Mouse (Mus musculus) CH12.LX (cell line): ENCODE data around the gene Ranbp9.

ENCODE experiments used
- CTCF ChIP-seq, 2 experiments: IDR thresholded peaks in 1 of 2; conservative IDR thresholded peaks in 1 of 2; 2 replicates each; pipeline ENCODE4 v1.5.1; 2011 to 2012; ENCODE audit warnings: low read depth in 2 of 2, low read length in 2 of 2, improper control_type of control experiment in 1 of 2, inconsistent platforms in 1 of 2, mild to moderate bottlenecking in 1 of 2, moderate library complexity in 1 of 2
- E2F4 ChIP-seq: IDR thresholded peaks from 2 replicates; pipeline ENCODE4 v1.6.1; 2011; ENCODE audit warnings: low read depth, low read length, improper control_type of control experiment; ENCODE audit not compliant: insufficient replicate concordance
- KAT2A ChIP-seq: IDR thresholded peaks from 2 replicates; pipeline ENCODE4 v1.6.1; 2012; ENCODE audit warnings: low read length, improper control_type of control experiment, inconsistent platforms; ENCODE audit not compliant: insufficient replicate concordance
- MAFK ChIP-seq: IDR thresholded peaks from 2 replicates; pipeline ENCODE4 v1.6.1; 2011; ENCODE audit warnings: low read length, improper control_type of control experiment; ENCODE audit not compliant: insufficient replicate concordance
- MAZ ChIP-seq: IDR thresholded peaks from 2 replicates; pipeline ENCODE4 v1.6.1; 2012; ENCODE audit warnings: low read depth, mild to moderate bottlenecking, inconsistent platforms, low read length, improper control_type of control experiment, moderate library complexity
- TCF12 ChIP-seq: IDR thresholded peaks from 2 replicates; pipeline ENCODE4 v1.6.1; 2014; ENCODE audit warnings: low read depth, mild to moderate bottlenecking, inconsistent platforms, low read length, improper control_type of control experiment
- ZC3H11A ChIP-seq: IDR thresholded peaks from 2 replicates; pipeline ENCODE4 v1.6.1; 2012; ENCODE audit warnings: low read depth, mild to moderate bottlenecking, inconsistent platforms, low read length, improper control_type of control experiment

- no peak for TF ChIP-seq ZC3H11A
- no peak for TF ChIP-seq CTCF (conservative IDR thresholded peaks at IDR 0.05 in 1 of 2, IDR thresholded peaks at IDR 0.05 in 1 of 2; ENCODE audit: low read depth in 2 of 2, low read length in 2 of 2)
- TF ChIP-seq MAZ, result no peak
- no peak for TF ChIP-seq TCF12
- TF ChIP-seq KAT2A, result no peak
- TF ChIP-seq E2F4, result no peak
- TF ChIP-seq MAFK, result no peak
These were observed 43.6 kb upstream of the Ranbp9 start for GRCm38 (mm10) chr13:43524491-43525362.
